Mouse (Mus musculus): ENCODE results near the gene Stx5a.

The Stx5a gene

GRCm38 (mm10) chr19:8740603-8741002 lies 610 bp upstream of the Stx5a start, which contains the start of gene 1700092M07Rik:
TSS of gene 1700092M07Rik (plus strand) at chr19:8740718.
- in situ Hi-C loops (cut with MboI, MseI): no loop called here

- in situ Hi-C loops (cut with MboI, MseI): no loop called here
Observed at GRCm38 (mm10) chr19:8742176-8742575, 963 bp downstream of the Stx5a start.

GRCm38 (mm10) chr19:8745382-8745781 lies 4.2 kb downstream of the Stx5a start:
- in situ Hi-C loops (cut with MboI, MseI): no loop called here

- in situ Hi-C loops (cut with MboI, MseI): no loop called here
Observed at GRCm38 (mm10) chr19:8747368-8747767, 6.2 kb downstream of the Stx5a start.

GRCm38 (mm10) chr19:8755652-8756051 lies 14.4 kb downstream of the Stx5a start:
- in situ Hi-C loops (cut with MboI, MseI): no loop called here

- in situ Hi-C loops (cut with MboI, MseI): no loop called here
Observed at GRCm38 (mm10) chr19:8756635-8757387, 15.6 kb downstream of the Stx5a start, which contains the start of gene Nxf1. TSS of gene Nxf1 (plus strand) at chr19:8757073.

- in situ Hi-C loops (cut with MboI, MseI): no loop called here
Observed at GRCm38 (mm10) chr19:8757471-8757998, 16.3 kb downstream of the Stx5a start.

- in situ Hi-C loops (cut with MboI, MseI): no loop called here
Observed at GRCm38 (mm10) chr19:8758899-8759298, 17.7 kb downstream of the Stx5a start.

- in situ Hi-C loops (cut with MboI, MseI): no loop called here
Observed at GRCm38 (mm10) chr19:8760757-8761156, 19.5 kb downstream of the Stx5a start.

GRCm38 (mm10) chr19:8763276-8763675 lies 22.1 kb downstream of the Stx5a start:
- in situ Hi-C loops (cut with MboI, MseI): no loop called here

- in situ Hi-C loops (cut with MboI, MseI): no loop called here
Observed at GRCm38 (mm10) chr19:8765562-8765961, 24.3 kb downstream of the Stx5a start.

- in situ Hi-C loops (cut with MboI, MseI): loop anchor here (5.0 kb wide), 1 partner anchor 47 kb away; the partner anchor contains the start of gene Ttc9c
Observed at GRCm38 (mm10) chr19:8770567-8771270, 29.5 kb downstream of the Stx5a start, which contains the start of gene Tmem223. TSS of gene Tmem223 (plus strand) at chr19:8770996.

- in situ Hi-C loops (cut with MboI, MseI): loop anchor here (5.0 kb wide), 1 partner anchor 44 kb away; the partner anchor contains the start of gene Ttc9c
Observed at GRCm38 (mm10) chr19:8772996-8773395, 31.8 kb downstream of the Stx5a start.

GRCm38 (mm10) chr19:8773409-8773808 lies 32.2 kb downstream of the Stx5a start:
- in situ Hi-C loops (cut with MboI, MseI): loop anchor here (5.0 kb wide), 1 partner anchor 44 kb away; the partner anchor contains the start of gene Ttc9c

- in situ Hi-C loops (cut with MboI, MseI): loop anchor here (5.0 kb wide), 1 partner anchor 43 kb away; the partner anchor contains the start of gene Ttc9c
Observed at GRCm38 (mm10) chr19:8774086-8774835, 33.0 kb downstream of the Stx5a start, which contains the start of gene Tmem179b. TSS of gene Tmem179b (minus strand) at chr19:8774467.

GRCm38 (mm10) chr19:8774951-8775421 lies 33.8 kb downstream of the Stx5a start:
- in situ Hi-C loops (cut with MboI, MseI): loop anchor here (5.0 to 25.0 kb wide), 2 partner anchors 42 to 1738 kb away; partner anchors contain the start of genes Stip1 and Ttc9c

GRCm38 (mm10) chr19:8786008-8786781 lies 45.0 kb downstream of the Stx5a start, which contains the start of gene Taf6l:
TSS of gene Taf6l (minus strand) at chr19:8786417.
- in situ Hi-C loops (cut with MboI, MseI): loop anchor here (25.0 kb wide), 1 partner anchor 1749 kb away; the partner anchor contains the start of gene Stip1

GRCm38 (mm10) chr19:8788521-8788920 lies 47.3 kb downstream of the Stx5a start:
- in situ Hi-C loops (cut with MboI, MseI): loop anchor here (25.0 kb wide), 1 partner anchor 1751 kb away; the partner anchor contains the start of gene Stip1

- in situ Hi-C loops (cut with MboI, MseI): loop anchor here (25.0 kb wide), 1 partner anchor 1752 kb away; the partner anchor contains the start of gene Stip1
Observed at GRCm38 (mm10) chr19:8789171-8789570, 48.0 kb downstream of the Stx5a start.

GRCm38 (mm10) chr19:8790171-8790570 lies 49.0 kb downstream of the Stx5a start:
- in situ Hi-C loops (cut with MboI, MseI): loop anchor here (5.0 to 25.0 kb wide), 2 partner anchors 1288 to 1753 kb away; partner anchors contain the start of gene Stip1

All from regulatory T cell (primary cell).